Mouse (Mus musculus) liver, postnatal 0 days (tissue): ENCODE measurements at regions not wholly inside any gene's neighbourhood (a gene's known extent, or its start where the extent isn't known, plus 50 kb on each side); places are given as distances from the start of the nearest gene placed in this dataset.

ENCODE experiments used
- CTCF ChIP-seq: sonication (generic); IDR thresholded peaks from 2 replicates; pipeline ENCODE4 v1.5.1; 2016; ENCODE audit warnings: antibody characterized with exemption, low read depth
- EP300 ChIP-seq: IDR thresholded peaks from 2 replicates; pipeline ENCODE4 v1.6.1; 2016; ENCODE audit warnings: antibody characterized with exemption, low read depth, mild to moderate bottlenecking

DNA sequence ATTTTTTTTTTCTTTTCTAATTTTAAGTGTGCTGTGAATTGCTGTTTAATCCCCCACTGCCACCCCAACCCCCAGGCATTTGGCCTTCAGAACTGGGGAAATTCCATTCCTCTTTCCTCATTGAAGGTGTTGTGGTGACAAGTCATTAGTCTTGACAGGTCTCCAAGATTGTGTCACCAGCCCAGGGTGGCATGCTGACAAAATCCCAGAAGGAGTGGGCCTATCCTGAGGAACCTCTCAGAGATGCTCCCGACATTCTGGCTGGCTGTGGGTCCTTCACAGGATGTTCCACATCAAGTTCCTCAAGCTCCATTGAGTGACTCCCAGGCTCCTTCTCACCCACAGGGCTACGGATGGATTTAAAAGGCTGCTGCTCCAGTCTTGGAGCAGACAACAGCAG is 91.7 kb downstream of the Btg1 start:
- TF ChIP-seq EP300 (no peak), CTCF (no peak)
